Mouse (Mus musculus) hindbrain, embryonic 10.5 days (tissue): ENCODE data around the gene Rcan3. TPM values are rescaled to one million over a fixed set of nuclear protein-coding genes. Genes with fewer than 3 reads are reported as not detected.

Experiments used
- DNase-seq: peaks from one replicate; pipeline ENCODE4 v3.0.0-alpha.2; 2017; ENCODE audit warnings: low spot score
- H3K27ac ChIP-seq: fragments of 300-500 bp; sonication (generic); 2 replicates; pipeline ENCODE4 v1.5.1; 2016; ENCODE audit warnings: mild to moderate bottlenecking, moderate library complexity
- H3K27me3 ChIP-seq: fragments of 300-500 bp; sonication (generic); 2 replicates; pipeline ENCODE4 v1.6.1; 2016; ENCODE audit warnings: mild to moderate bottlenecking; ENCODE audit not compliant: poor library complexity, insufficient read depth, severe bottlenecking
- H3K36me3 ChIP-seq: fragments of 300-500 bp; sonication (generic); 2 replicates; pipeline ENCODE4 v1.6.1; 2016; ENCODE audit warnings: mild to moderate bottlenecking, moderate library complexity
- H3K4me1 ChIP-seq: fragments of 300-500 bp; sonication (generic); replicated peaks from 2 replicates; pipeline ENCODE4 v1.6.1; 2016; ENCODE audit warnings: mild to moderate bottlenecking
- H3K4me3 ChIP-seq: fragments of 300-500 bp; sonication (generic); 2 replicates; pipeline ENCODE4 v1.5.1; 2016; ENCODE audit warnings: mild to moderate bottlenecking, moderate library complexity
- H3K9me3 ChIP-seq: fragments of 300-500 bp; sonication (generic); 2 replicates; pipeline ENCODE4 v1.6.1; 2016; ENCODE audit warnings: mild to moderate bottlenecking, moderate library complexity
- WGBS: fragments of 180-500 bp; shearing (Covaris S2); methylation state at CpG from one replicate; pipeline ENCODE4 v1.1.7; 2016; 5-methylcytosine and 5-hydroxymethylcytosine counted together
- polyA plus RNA-seq: library from polyadenylated mRNA; unstranded; fragments of >200 nt; fragmentation: Nextera tagmentation; extraction: Ambion mirVana; gene quantifications from 2 replicates; pipeline ENCODE4 v1.2.1, GENCODE M21; 2016

Rcan3 gene
- polyA plus RNA-seq, 1 experiment from 2014 or later = 14.2 TPM

GRCm38 (mm10) chr4:135404916-135405315 lies 28.7 kb downstream of the Rcan3 start:
- DNase-seq = no peak
- WGBS = 81% methylated on average over 2 of the region's 2 CpGs
- H3K4me3 ChIP-seq = no peak overlapping the region

GRCm38 (mm10) chr4:135404048-135404447 lies 29.6 kb downstream of the Rcan3 start:
- no peak for DNase-seq
- no peaks in the 10 kb centered on the region for H3K4me1 ChIP-seq
- H3K27ac ChIP-seq = no peak overlapping the region
- H3K27me3 ChIP-seq = peaks cover 15% of the 10 kb centered on the region
- no peak overlapping the region for H3K4me3 ChIP-seq
- no peaks in the 10 kb centered on the region for H3K9me3 ChIP-seq
- WGBS = 73% methylated on average over 10 of the region's 10 CpGs
- no peaks in the 10 kb centered on the region for H3K36me3 ChIP-seq

More at GRCm38 (mm10) chr4:135404916-135405315, 28.7 kb downstream of the Rcan3 start:
- no peak overlapping the region for H3K27ac ChIP-seq
- no peaks in the 10 kb centered on the region for H3K4me1 ChIP-seq
- no peaks in the 10 kb centered on the region for H3K9me3 ChIP-seq
- H3K36me3 ChIP-seq = no peaks in the 10 kb centered on the region
- H3K27me3 ChIP-seq = peaks cover 7% of the 10 kb centered on the region; the same call in 1 of the 2 replicates

- Histone ChIP-seq H3K27ac (no peak overlapping the region), H3K4me3 (no peak overlapping the region), H3K27me3 (peaks cover 36% of the 10 kb centered on the region), H3K9me3 (no peaks in the 10 kb centered on the region), H3K4me1 (peaks cover 15% of the 10 kb centered on the region), H3K36me3 (no peaks in the 10 kb centered on the region)
- DNase-seq = no peak
- WGBS = 35% methylated on average over 7 of the region's 7 CpGs
Observed at GRCm38 (mm10) chr4:135401881-135402280, 31.8 kb downstream of the Rcan3 start.

- Histone ChIP-seq H3K36me3 (no peaks in the 10 kb centered on the region), H3K9me3 (no peaks in the 10 kb centered on the region), H3K4me3 (peak within 1 kb of the TSS; percentile 56), H3K27ac (peak within 1 kb of the TSS; percentile 40; the same call in 1 of the 2 replicates), H3K27me3 (peaks cover 60% of the 10 kb centered on the region), H3K4me1 (peaks cover 15% of the 10 kb centered on the region)
- no peak for DNase-seq
- WGBS = under 1% methylated on average over 29 of the region's 29 CpGs
Observed at GRCm38 (mm10) chr4:135397991-135398390, 35.7 kb downstream of the Rcan3 start, which contains the start of gene Ncmap. Gene Ncmap (minus strand): TSS chr4:135398227.

- 4% methylated on average over 16 of the region's 16 CpGs for WGBS
- DNase-seq = peak; percentile 31
- H3K27ac ChIP-seq = 0 out of 2 replicates have a peak overlapping the region, but pooled peaks have one; percentile 40
Observed at GRCm38 (mm10) chr4:135397551-135397950, 36.1 kb downstream of the Rcan3 start.

GRCm38 (mm10) chr4:135396303-135396702 lies 37.4 kb downstream of the Rcan3 start:
- H3K9me3 ChIP-seq = no peaks in the 10 kb centered on the region
- peaks cover 60% of the 10 kb centered on the region for H3K27me3 ChIP-seq
- no peak overlapping the region for H3K27ac ChIP-seq
- peaks cover 15% of the 10 kb centered on the region for H3K4me1 ChIP-seq
- DNase-seq = no peak
- WGBS = 84% methylated on average over 5 of the region's 5 CpGs
- H3K36me3 ChIP-seq = no peaks in the 10 kb centered on the region
- no peak overlapping the region for H3K4me3 ChIP-seq

More at GRCm38 (mm10) chr4:135397551-135397950, 36.1 kb downstream of the Rcan3 start:
- Histone ChIP-seq H3K4me3 (peak overlapping the region; percentile 56), H3K9me3 (no peaks in the 10 kb centered on the region), H3K36me3 (no peaks in the 10 kb centered on the region), H3K4me1 (peaks cover 15% of the 10 kb centered on the region), H3K27me3 (peaks cover 60% of the 10 kb centered on the region)

GRCm38 (mm10) chr4:135395375-135395774 lies 38.3 kb downstream of the Rcan3 start:
- H3K4me1 ChIP-seq = peaks cover 15% of the 10 kb centered on the region
- no peaks in the 10 kb centered on the region for H3K9me3 ChIP-seq
- no peak overlapping the region for H3K4me3 ChIP-seq
- H3K36me3 ChIP-seq = no peaks in the 10 kb centered on the region
- WGBS = 83% methylated on average over 4 of the region's 4 CpGs
- no peak for DNase-seq
- H3K27ac ChIP-seq = no peak overlapping the region
- H3K27me3 ChIP-seq = peaks cover 53% of the 10 kb centered on the region

GRCm38 (mm10) chr4:135394666-135395065 lies 39.0 kb downstream of the Rcan3 start:
- no peak for DNase-seq
- Histone ChIP-seq H3K4me1 (peaks cover 15% of the 10 kb centered on the region), H3K36me3 (no peaks in the 10 kb centered on the region), H3K27ac (no peak overlapping the region), H3K9me3 (no peaks in the 10 kb centered on the region), H3K27me3 (peaks cover 52% of the 10 kb centered on the region), H3K4me3 (no peak overlapping the region)
- WGBS = 83% methylated on average over 7 of the region's 7 CpGs

GRCm38 (mm10) chr4:135393381-135393780 lies 40.3 kb downstream of the Rcan3 start:
- DNase-seq = no peak
- H3K4me1 ChIP-seq = peaks cover 12% of the 10 kb centered on the region
- WGBS = 77% methylated on average over 6 of the region's 6 CpGs

GRCm38 (mm10) chr4:135392801-135393200 lies 40.9 kb downstream of the Rcan3 start:
- 92% methylated on average over 3 of the region's 3 CpGs for WGBS

More at GRCm38 (mm10) chr4:135393381-135393780, 40.3 kb downstream of the Rcan3 start:
- H3K4me3 ChIP-seq = no peak overlapping the region
- no peak overlapping the region for H3K27ac ChIP-seq
- no peaks in the 10 kb centered on the region for H3K9me3 ChIP-seq
- H3K36me3 ChIP-seq = no peaks in the 10 kb centered on the region
- H3K27me3 ChIP-seq = peaks cover 39% of the 10 kb centered on the region

GRCm38 (mm10) chr4:135391014-135391413 lies 42.6 kb downstream of the Rcan3 start:
- Histone ChIP-seq H3K27me3 (peaks cover 15% of the 10 kb centered on the region), H3K27ac (no peak overlapping the region; the same call in 1 of the 2 replicates), H3K36me3 (no peaks in the 10 kb centered on the region), H3K4me1 (peaks cover under 1% of the 10 kb centered on the region), H3K9me3 (no peaks in the 10 kb centered on the region), H3K4me3 (no peak overlapping the region)
- 77% methylated on average over 6 of the region's 6 CpGs for WGBS
- DNase-seq = no peak

More at GRCm38 (mm10) chr4:135392801-135393200, 40.9 kb downstream of the Rcan3 start:
- peaks cover 33% of the 10 kb centered on the region for H3K27me3 ChIP-seq
- no peak for DNase-seq
- no peak overlapping the region for H3K27ac ChIP-seq
- no peaks in the 10 kb centered on the region for H3K9me3 ChIP-seq
- no peak overlapping the region for H3K4me3 ChIP-seq
- H3K4me1 ChIP-seq = peaks cover 7% of the 10 kb centered on the region
- H3K36me3 ChIP-seq = no peaks in the 10 kb centered on the region

- DNase-seq = no peak
- 66% methylated on average over 10 of the region's 10 CpGs for WGBS
- Histone ChIP-seq H3K36me3 (no peaks in the 10 kb centered on the region), H3K4me1 (peaks cover 15% of the 10 kb centered on the region), H3K27ac (no peak overlapping the region; the same call in 1 of the 2 replicates), H3K4me3 (no peak overlapping the region), H3K27me3 (peaks cover 12% of the 10 kb centered on the region), H3K9me3 (no peaks in the 10 kb centered on the region)
Observed at GRCm38 (mm10) chr4:135385614-135386013, 48.0 kb downstream of the Rcan3 start.

GRCm38 (mm10) chr4:135382316-135382715 lies 51.3 kb downstream of the Rcan3 start:
- 5% methylated on average over 14 of the region's 14 CpGs for WGBS
- Histone ChIP-seq H3K27ac (no peak overlapping the region), H3K36me3 (no peaks in the 10 kb centered on the region), H3K4me3 (no peak overlapping the region), H3K9me3 (no peaks in the 10 kb centered on the region), H3K27me3 (peaks cover 12% of the 10 kb centered on the region), H3K4me1 (peaks cover 15% of the 10 kb centered on the region)
- DNase-seq = peak; percentile 77
